9 mouse cellular contexts compared by ENCODE assay signal in the genomic region with DNA sequence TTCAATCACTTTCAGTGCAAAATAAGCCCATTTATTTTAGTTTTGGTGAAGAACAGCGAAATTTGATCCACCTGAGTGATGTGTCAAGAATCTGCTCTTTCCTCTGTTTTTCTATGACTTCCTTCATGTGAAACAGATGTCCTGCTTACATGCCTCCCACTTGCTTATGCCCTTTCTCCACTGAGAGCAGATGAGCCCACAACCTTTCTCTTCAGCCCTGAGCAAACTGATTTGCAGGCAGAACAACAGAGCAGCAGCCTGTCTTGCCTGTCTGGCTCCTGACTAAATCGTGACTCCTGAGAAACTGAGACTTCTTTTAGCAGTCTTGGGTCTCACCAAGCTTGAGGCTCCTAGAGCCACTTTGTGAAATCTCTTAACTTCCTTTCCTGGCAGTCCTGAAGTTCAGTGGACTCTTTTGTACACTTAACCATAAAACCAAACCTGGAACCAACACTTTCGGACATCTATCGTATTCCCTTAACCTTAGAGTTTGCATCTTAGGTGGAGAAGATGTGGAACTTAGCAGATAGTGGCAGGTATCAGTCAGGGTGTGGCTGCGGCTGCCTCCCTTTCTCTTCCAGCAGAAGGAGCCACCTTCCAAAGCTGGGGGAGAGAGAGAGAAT. TPM values are rescaled to one million over a fixed set of nuclear protein-coding genes. Genes with fewer than 3 reads are reported as not detected.
DNase-seq lines count a peak whose midpoint lies in the region; ATAC-seq and TF ChIP-seq lines count a peak whose summit lies in the region.
"Had no signal": no experiment of that assay in that cellular context is flagged by ENCODE, and none has a peak within 500 bp of the region (broad histone marks: within the 10 kb centered on the region; RNA-seq: fewer than 3 reads in every experiment).

No protein-coding gene starts in this region.

- H3K9me3 ChIP-seq in heart, embryonic 16.5 days (replicated peaks; ENCODE audit: control insufficient read depth, low read length), result no peaks in the 10 kb centered on the region
- H3K9me3 ChIP-seq in forebrain, postnatal 0 days (ENCODE audit: low read length), result no peaks in the 10 kb centered on the region
- no peaks in the 10 kb centered on the region for H3K9me3 ChIP-seq in midbrain, embryonic 12.5 days

- no peak for TF ChIP-seq CTCF in forebrain, postnatal 0 days (IDR thresholded peaks at IDR 0.05; ENCODE audit: low read depth)

- peak overlapping the region; percentile 80 for H3K4me3 ChIP-seq in heart, embryonic 16.5 days (ENCODE audit: low read length)
- H3K4me3 ChIP-seq in forebrain, postnatal 0 days (ENCODE audit: low read depth, low read length), result peak overlapping the region; percentile 65
- peak overlapping the region; percentile 76 for H3K4me3 ChIP-seq in midbrain, embryonic 12.5 days

- peak overlapping the region; percentile 99 for H3K4me2 ChIP-seq in heart, embryonic 16.5 days (ENCODE audit: low read depth, low read length)
- H3K4me2 ChIP-seq in forebrain, postnatal 0 days (ENCODE audit: low read depth), result peak overlapping the region; percentile 68
- peak overlapping the region; percentile 75 for H3K4me2 ChIP-seq in midbrain, embryonic 12.5 days (replicated peaks)

- intact Hi-C loops in heart, postnatal 10 days (cut with DNase I), result no loop called here

- no peak overlapping the region for H3K27ac ChIP-seq in heart, embryonic 16.5 days (ENCODE audit: low read length)
- no peak overlapping the region for H3K27ac ChIP-seq in forebrain, postnatal 0 days (ENCODE audit: low read depth, low read length)
- H3K27ac ChIP-seq in midbrain, embryonic 12.5 days (replicated peaks), result peak overlapping the region; percentile 90; the same call in 1 of the 2 replicates

- no peak overlapping the region; the same call in 1 of the 2 replicates for H3K9ac ChIP-seq in heart, embryonic 16.5 days (ENCODE audit: low read length)
- peak overlapping the region; percentile 82 for H3K9ac ChIP-seq in forebrain, postnatal 0 days
- peak overlapping the region; percentile 91 for H3K9ac ChIP-seq in midbrain, embryonic 12.5 days (replicated peaks)

- H3K27me3 ChIP-seq in heart, embryonic 16.5 days (ENCODE audit: control insufficient read depth, insufficient read depth, low read length), result peaks cover 6% of the 10 kb centered on the region; the same call in 1 of the 2 replicates
- H3K27me3 ChIP-seq in forebrain, postnatal 0 days (ENCODE audit: insufficient read depth, low read length), result no peaks in the 10 kb centered on the region
- H3K27me3 ChIP-seq in midbrain, embryonic 12.5 days, result no peaks in the 10 kb centered on the region

- no peak for ATAC-seq in heart, embryonic 16.5 days (replicated peaks; ENCODE audit: extremely low read depth, insufficient read depth, low FRiP score)
- peak; percentile 7; the same call in 1 of the 2 replicates for ATAC-seq in forebrain, postnatal 0 days
- peak; percentile 7; the same call in 1 of the 2 replicates for ATAC-seq in midbrain, embryonic 12.5 days (ENCODE audit: low FRiP score, low read depth)

- WGBS in heart, embryonic 16.5 days, result 23% methylated on average over 5 of the region's 5 CpGs
- 24% methylated on average over 5 of the region's 5 CpGs for WGBS in forebrain, postnatal 0 days
- 21% methylated on average over 5 of the region's 5 CpGs for whole genome bisulfite sequencing in midbrain, embryonic 12.5 days

- DNase-seq in heart, postnatal 10 days, result no peak
- DNase-seq in NIH3T3 (ENCODE audit: low read depth), result peak; percentile 68
- peak; percentile 24 for DNase-seq in forebrain, postnatal 0 days
- DNase-seq in cerebellum, adult 11 months, result no peak
- no peak for DNase-seq in layer of hippocampus, postnatal 10 days (ENCODE audit: low spot score in 2 of 2)
- no peak for DNase-seq in right cerebral cortex, postnatal 14 days

- no peaks in the 10 kb centered on the region for H3K36me3 ChIP-seq in heart, embryonic 16.5 days (ENCODE audit: control insufficient read depth, insufficient read depth)
- no peaks in the 10 kb centered on the region for H3K36me3 ChIP-seq in forebrain, postnatal 0 days (ENCODE audit: insufficient read depth)
- H3K36me3 ChIP-seq in midbrain, embryonic 12.5 days, result no peaks in the 10 kb centered on the region

- H3K4me1 ChIP-seq in heart, embryonic 16.5 days (ENCODE audit: control insufficient read depth, insufficient read depth, low read length), result peaks cover 13% of the 10 kb centered on the region
- H3K4me1 ChIP-seq in forebrain, postnatal 0 days (ENCODE audit: insufficient read depth), result 0 out of 2 replicates have a peak, but pooled peaks cover 8% of the 10 kb centered on the region
- H3K4me1 ChIP-seq in midbrain, embryonic 12.5 days, result peaks cover 11% of the 10 kb centered on the region; the same call in 1 of the 2 replicates

RNA-seq across cellular contexts. Expression of gene Edil3, which starts 0.5 kb away (rescaled TPM):
- 1.7 and 2.4 TPM in 2 replicates for polyA plus RNA-seq in heart, embryonic 16.5 days (2015; fragmentation: Nextera tagmentation; extraction: Ambion mirVana)
- total RNA-seq in heart, postnatal 10 days (2021), result under 1 TPM; 0.22 to 0.27 TPM
- 64.7 and 75.1 TPM in 2 replicates for total RNA-seq in forebrain, postnatal 0 days (2014; rRNA removed)
- polyA plus RNA-seq in forebrain, postnatal 0 days (2015; fragmentation: Nextera tagmentation; extraction: Ambion mirVana), result 25.8 and 36.4 TPM in 2 replicates
- 54.5 and 54.8 TPM in 2 replicates for polyA plus RNA-seq in midbrain, embryonic 12.5 days (2016; fragmentation: Nextera tagmentation; extraction: Ambion mirVana)
- 10 to 100 TPM; 46.7 to 49.8 TPM for total RNA-seq in layer of hippocampus, postnatal 10 days (2021)
- total RNA-seq: MEL had no signal

Comparison
In these comparisons a context has a peak if more than half of its experiments do, and no peak if none do; other contexts are left out.
1. DNase-seq: peak in NIH3T3 (single experiment) and forebrain, postnatal 0 days (single experiment); none in heart, postnatal 10 days (0 of 2), cerebellum, adult 11 months (single experiment), layer of hippocampus, postnatal 10 days (0 of 2) and right cerebral cortex, postnatal 14 days (single experiment).
2. RNA of gene Edil3, which starts 0.5 kb away (total RNA-seq): 64.7 to 75.1 TPM in forebrain, postnatal 0 days and 46.7 to 49.8 TPM in layer of hippocampus, postnatal 10 days; 0.22 to 0.27 TPM in heart, postnatal 10 days; every median in the first group is over 10 times any median in the second.
3. Peak in every context shown above with its lines, with median percentiles within 50 percentile points of each other: H3K4me2 ChIP-seq and H3K4me3 ChIP-seq.